Mouse (Mus musculus): ENCODE results near the gene Surf4. TPM values are rescaled to one million over a fixed set of nuclear protein-coding genes. Genes with fewer than 3 reads are reported as not detected.

Gene Surf4
- polyA plus RNA-seq, 1 experiment from 2014 or later, result 155 TPM

- Histone ChIP-seq H3K36me3 (peaks cover 78% of the 10 kb centered on the region), H3K4me1 (replicated peaks) (peaks cover 36% of the 10 kb centered on the region), H3K27me3 (ENCODE audit: insufficient read depth, poor library complexity, severe bottlenecking) (no peaks in the 10 kb centered on the region), H3K27ac (no peak overlapping the region), H3K9me3 (no peaks in the 10 kb centered on the region), H3K4me3 (no peak overlapping the region)
- DNase-seq (ENCODE audit: low spot score), result no peak
- WGBS, result 92% methylated on average over 3 of the region's 3 CpGs
Measured at GRCm38 (mm10) chr2:26919684-26920083, 14.0 kb downstream of the Surf4 start.

- 2% methylated on average over 13 of the region's 13 CpGs for whole genome bisulfite sequencing
- Histone ChIP-seq H3K36me3 (peaks cover 78% of the 10 kb centered on the region), H3K27ac (peak overlapping the region; percentile 92), H3K4me3 (peak overlapping the region; percentile 88), H3K9me3 (no peaks in the 10 kb centered on the region), H3K4me1 (replicated peaks) (peaks cover 55% of the 10 kb centered on the region), H3K27me3 (ENCODE audit: insufficient read depth, poor library complexity, severe bottlenecking) (no peaks in the 10 kb centered on the region)
- DNase-seq (ENCODE audit: low spot score), result no peak
Measured at GRCm38 (mm10) chr2:26916738-26917137, 17.0 kb downstream of the Surf4 start.

- Histone ChIP-seq H3K4me1 (replicated peaks) (peaks cover 60% of the 10 kb centered on the region), H3K27ac (peak within 1 kb of the TSS; percentile 92), H3K4me3 (peak within 1 kb of the TSS; percentile 88), H3K36me3 (peaks cover 78% of the 10 kb centered on the region), H3K27me3 (ENCODE audit: insufficient read depth, poor library complexity, severe bottlenecking) (no peaks in the 10 kb centered on the region), H3K9me3 (no peaks in the 10 kb centered on the region)
- 2% methylated on average over 47 of the region's 47 CpGs for WGBS
- DNase-seq (ENCODE audit: low spot score), result peak; percentile 84
Measured at GRCm38 (mm10) chr2:26915927-26916728, 17.6 kb downstream of the Surf4 start, which contains the start of the genes Surf2 and Surf1. Gene Surf2, plus strand, starts transcription at chr2:26916367. Gene Surf1, minus strand, starts transcription at chr2:26916530.

- WGBS, result 65% methylated on average over 8 of the region's 8 CpGs
- Histone ChIP-seq H3K27ac (no peak overlapping the region), H3K27me3 (ENCODE audit: insufficient read depth, poor library complexity, severe bottlenecking) (no peaks in the 10 kb centered on the region), H3K36me3 (peaks cover 60% of the 10 kb centered on the region), H3K9me3 (no peaks in the 10 kb centered on the region), H3K4me3 (peak overlapping the region; percentile 88), H3K4me1 (replicated peaks) (peaks cover 66% of the 10 kb centered on the region)
- no peak for DNase-seq (ENCODE audit: low spot score)
Measured at GRCm38 (mm10) chr2:26914148-26914941, 19.4 kb downstream of the Surf4 start.

GRCm38 (mm10) chr2:26913416-26914147, 20.1 kb downstream of the Surf4 start:
- Histone ChIP-seq H3K4me3 (no peak overlapping the region), H3K27me3 (ENCODE audit: insufficient read depth, poor library complexity, severe bottlenecking) (no peaks in the 10 kb centered on the region), H3K4me1 (replicated peaks) (peaks cover 73% of the 10 kb centered on the region), H3K9me3 (no peaks in the 10 kb centered on the region), H3K36me3 (peaks cover 58% of the 10 kb centered on the region), H3K27ac (no peak overlapping the region)
- no peak for DNase-seq (ENCODE audit: low spot score)
- WGBS, result 88% methylated on average over 17 of the region's 17 CpGs

GRCm38 (mm10) chr2:26912253-26912770, 21.4 kb downstream of the Surf4 start:
- H3K9me3 ChIP-seq, result no peaks in the 10 kb centered on the region
- peaks cover 58% of the 10 kb centered on the region for H3K36me3 ChIP-seq
- H3K4me3 ChIP-seq, result peak overlapping the region; percentile 95
- H3K27ac ChIP-seq, result 0 out of 2 replicates have a peak overlapping the region, but pooled peaks have one; percentile 23
- H3K27me3 ChIP-seq (ENCODE audit: insufficient read depth, poor library complexity, severe bottlenecking), result no peaks in the 10 kb centered on the region
- WGBS, result 79% methylated on average over 5 of the region's 5 CpGs
- peaks cover 76% of the 10 kb centered on the region for H3K4me1 ChIP-seq (replicated peaks)
- DNase-seq (ENCODE audit: low spot score), result no peak

- WGBS, result under 1% methylated on average over 37 of the region's 37 CpGs
Measured at GRCm38 (mm10) chr2:26910994-26911765, 22.5 kb downstream of the Surf4 start.

GRCm38 (mm10) chr2:26910124-26910993, 23.4 kb downstream of the Surf4 start, which contains the start of the genes Med22 and Rpl7a:
Gene Med22, minus strand, starts transcription at chr2:26910677.
Gene Rpl7a, plus strand, starts transcription at chr2:26910764.
- peaks cover 58% of the 10 kb centered on the region for H3K4me1 ChIP-seq (replicated peaks)
- DNase-seq (ENCODE audit: low spot score), result peak; percentile 98
- H3K36me3 ChIP-seq, result peaks cover 75% of the 10 kb centered on the region
- WGBS, result under 1% methylated on average over 74 of the region's 74 CpGs
- no peaks in the 10 kb centered on the region for H3K27me3 ChIP-seq (ENCODE audit: insufficient read depth, poor library complexity, severe bottlenecking)
- no peaks in the 10 kb centered on the region for H3K9me3 ChIP-seq
- peak within 1 kb of the TSS; percentile 95 for H3K4me3 ChIP-seq
- peak within 1 kb of the TSS; percentile 95 for H3K27ac ChIP-seq

More at GRCm38 (mm10) chr2:26910994-26911765, 22.5 kb downstream of the Surf4 start:
- Histone ChIP-seq H3K4me3 (peak overlapping the region; percentile 95), H3K4me1 (replicated peaks) (peaks cover 67% of the 10 kb centered on the region), H3K27ac (peak overlapping the region; percentile 95), H3K36me3 (peaks cover 67% of the 10 kb centered on the region), H3K27me3 (ENCODE audit: insufficient read depth, poor library complexity, severe bottlenecking) (no peaks in the 10 kb centered on the region), H3K9me3 (no peaks in the 10 kb centered on the region)
- DNase-seq (ENCODE audit: low spot score), result no peak

GRCm38 (mm10) chr2:26909387-26909784, 24.3 kb downstream of the Surf4 start:
- Histone ChIP-seq H3K9me3 (no peaks in the 10 kb centered on the region), H3K27ac (peak overlapping the region; percentile 95), H3K4me3 (peak overlapping the region; percentile 95), H3K36me3 (peaks cover 80% of the 10 kb centered on the region), H3K4me1 (replicated peaks) (peaks cover 51% of the 10 kb centered on the region), H3K27me3 (ENCODE audit: insufficient read depth, poor library complexity, severe bottlenecking) (no peaks in the 10 kb centered on the region)
- DNase-seq (ENCODE audit: low spot score), result no peak

GRCm38 (mm10) chr2:26908710-26909386, 24.9 kb downstream of the Surf4 start:
- Histone ChIP-seq H3K27me3 (ENCODE audit: insufficient read depth, poor library complexity, severe bottlenecking) (no peaks in the 10 kb centered on the region), H3K27ac (peak overlapping the region; percentile 4; the same call in 1 of the 2 replicates), H3K9me3 (no peaks in the 10 kb centered on the region), H3K4me3 (peak overlapping the region; percentile 95), H3K4me1 (replicated peaks) (peaks cover 52% of the 10 kb centered on the region), H3K36me3 (peaks cover 78% of the 10 kb centered on the region)
- 89% methylated on average over 18 of the region's 18 CpGs for WGBS
- no peak for DNase-seq (ENCODE audit: low spot score)
